Mouse (Mus musculus) bone marrow, adult 2 months (tissue): ENCODE results near the gene Kcnk5.

ENCODE experiments used
- CTCF ChIP-seq: fragments of 200-500 bp; IDR thresholded peaks from 2 replicates; pipeline ENCODE4 v1.5.1; 2011; ENCODE audit warnings: low read length, control low read depth; ENCODE audit not compliant: control insufficient read depth, insufficient read depth
- POLR2A ChIP-seq: fragments of 200-500 bp; IDR thresholded peaks from 2 replicates; pipeline ENCODE4 v1.6.1; 2011; ENCODE audit warnings: low read depth, mild to moderate bottlenecking, control low read depth, low read length, borderline replicate concordance; ENCODE audit not compliant: control insufficient read depth

DNA sequence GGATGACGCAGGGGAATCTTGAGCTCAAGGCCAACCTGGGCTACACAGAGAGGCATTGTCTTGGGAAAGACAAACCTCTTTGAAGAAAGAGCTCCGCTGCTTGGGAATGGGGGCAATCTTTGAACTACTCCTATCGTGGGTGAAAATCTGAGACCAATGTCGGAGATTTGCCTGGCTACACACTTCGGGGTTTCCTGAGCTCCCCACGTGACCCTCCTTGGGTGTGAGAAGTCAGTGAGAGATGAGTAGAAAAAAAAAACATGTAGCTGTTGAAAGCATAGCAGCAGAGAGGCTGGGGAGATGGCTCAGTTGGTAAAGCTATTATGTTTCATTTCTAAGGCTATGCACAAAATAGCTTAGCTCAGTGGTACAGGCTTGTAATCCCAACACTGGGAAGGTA is 66.7 kb downstream of the Kcnk5 start:
- no peak for TF ChIP-seq POLR2A
- TF ChIP-seq CTCF = no peak
